Comparison of ENCODE assay signal across 18 mouse cellular contexts in the genomic region with DNA sequence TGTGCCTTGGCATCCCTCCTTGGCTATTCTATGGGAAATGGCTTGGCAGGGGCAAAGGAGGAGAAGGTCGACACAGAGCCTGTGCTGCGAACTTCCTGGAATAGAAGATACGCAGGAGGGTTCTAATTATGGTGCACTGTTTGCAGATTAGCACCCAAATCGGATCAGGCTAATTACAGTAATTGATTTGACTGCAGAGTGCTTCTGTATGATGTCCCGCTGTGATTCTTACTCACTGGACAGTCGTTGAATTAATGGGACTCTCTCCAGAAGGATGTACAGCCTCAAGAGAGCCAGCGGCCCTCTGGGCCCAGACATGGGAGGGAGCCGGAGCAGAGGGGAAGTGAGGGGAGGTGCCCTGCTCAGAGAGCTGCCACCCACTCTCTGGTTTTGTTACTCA.
DNase-seq lines count a peak whose midpoint lies in the region; ATAC-seq lines count a peak whose summit lies in the region.
"Had no signal": no experiment of that assay in that cellular context is flagged by ENCODE, and none has a peak within 500 bp of the region (broad histone marks: within the 10 kb centered on the region; RNA-seq: fewer than 3 reads in every experiment).

No protein-coding gene starts in this region.

- 59% methylated on average over 8 of the region's 8 CpGs for WGBS in embryonic facial prominence, embryonic 14.5 days
- 47% methylated on average over 8 of the region's 8 CpGs for WGBS in embryonic facial prominence, embryonic 10.5 days
- 35% methylated on average over 8 of the region's 8 CpGs for WGBS in midbrain, embryonic 13.5 days

- H3K36me3 ChIP-seq in embryonic facial prominence, embryonic 14.5 days (ENCODE audit: control insufficient read depth, insufficient read depth, low read length) = no peaks in the 10 kb centered on the region
- H3K36me3 ChIP-seq in embryonic facial prominence, embryonic 10.5 days (replicated peaks) = peaks cover 3% of the 10 kb centered on the region; the same call in 1 of the 2 replicates
- no peaks in the 10 kb centered on the region for H3K36me3 ChIP-seq in midbrain, embryonic 13.5 days
- H3K36me3 ChIP-seq: lung, embryonic 15.5 days; neural tube, embryonic 13.5 days had no signal

- no peak overlapping the region for H3K4me2 ChIP-seq in embryonic facial prominence, embryonic 14.5 days (ENCODE audit: low read depth, low read length)
- H3K4me2 ChIP-seq in midbrain, embryonic 13.5 days (replicated peaks) = no peak overlapping the region
- H3K4me2 ChIP-seq: forebrain, embryonic 13.5 days; lung, embryonic 15.5 days; neural tube, embryonic 13.5 days had no signal

- no peaks in the 10 kb centered on the region for H3K4me1 ChIP-seq in embryonic facial prominence, embryonic 14.5 days (ENCODE audit: control insufficient read depth, insufficient read depth, low read length)
- H3K4me1 ChIP-seq in embryonic facial prominence, embryonic 10.5 days = 0 out of 2 replicates have a peak, but pooled peaks cover 4% of the 10 kb centered on the region
- peaks cover 16% of the 10 kb centered on the region for H3K4me1 ChIP-seq in midbrain, embryonic 13.5 days (replicated peaks)
- H3K4me1 ChIP-seq: lung, embryonic 15.5 days had no signal

- ATAC-seq in embryonic facial prominence, embryonic 14.5 days (ENCODE audit: low read depth) = 0 out of 2 replicates have a peak, but pooled peaks have one; percentile 30
- ATAC-seq in midbrain, embryonic 13.5 days = peak; percentile 43
- no peak for ATAC-seq in megakaryocyte-erythroid progenitor cell, adult 5-6 weeks (replicated peaks; ENCODE audit: low FRiP score, low TSS enrichment, poor library complexity, severe bottlenecking)
- ATAC-seq: forebrain, embryonic 13.5 days had no signal

- H3K4me3 ChIP-seq in embryonic facial prominence, embryonic 14.5 days (ENCODE audit: low read depth, low read length) = no peak overlapping the region
- H3K4me3 ChIP-seq in embryonic facial prominence, embryonic 10.5 days = no peak overlapping the region
- H3K4me3 ChIP-seq in midbrain, embryonic 13.5 days (replicated peaks) = no peak overlapping the region
- H3K4me3 ChIP-seq: forebrain, embryonic 13.5 days; lung, embryonic 15.5 days; neural tube, embryonic 13.5 days had no signal

- no peaks in the 10 kb centered on the region for H3K27me3 ChIP-seq in embryonic facial prominence, embryonic 14.5 days (replicated peaks; ENCODE audit: control insufficient read depth, insufficient read depth, low read length)
- H3K27me3 ChIP-seq in embryonic facial prominence, embryonic 10.5 days (replicated peaks; ENCODE audit: low read depth, poor library complexity, severe bottlenecking) = peaks cover 37% of the 10 kb centered on the region
- peaks cover 62% of the 10 kb centered on the region for H3K27me3 ChIP-seq in midbrain, embryonic 13.5 days
- H3K27me3 ChIP-seq: CH12.LX; lung, embryonic 15.5 days had no signal

- H3K27ac ChIP-seq in embryonic facial prominence, embryonic 14.5 days (replicated peaks; ENCODE audit: low read depth, low read length) = no peak overlapping the region
- no peak overlapping the region for H3K27ac ChIP-seq in embryonic facial prominence, embryonic 10.5 days (replicated peaks)
- no peak overlapping the region for H3K27ac ChIP-seq in midbrain, embryonic 13.5 days
- H3K27ac ChIP-seq: forebrain, embryonic 13.5 days; liver, embryonic 14.5 days; lung, embryonic 15.5 days; neural tube, embryonic 13.5 days had no signal

- no peaks in the 10 kb centered on the region for H3K9me3 ChIP-seq in embryonic facial prominence, embryonic 14.5 days (ENCODE audit: control insufficient read depth, low read length)
- H3K9me3 ChIP-seq in embryonic facial prominence, embryonic 10.5 days = no peaks in the 10 kb centered on the region
- no peaks in the 10 kb centered on the region for H3K9me3 ChIP-seq in midbrain, embryonic 13.5 days
- H3K9me3 ChIP-seq: forebrain, embryonic 13.5 days; lung, embryonic 15.5 days; neural tube, embryonic 13.5 days had no signal

- H3K9ac ChIP-seq in embryonic facial prominence, embryonic 14.5 days (ENCODE audit: low read depth, low read length) = no peak overlapping the region
- no peak overlapping the region for H3K9ac ChIP-seq in midbrain, embryonic 13.5 days (replicated peaks)
- H3K9ac ChIP-seq: forebrain, embryonic 13.5 days; liver, embryonic 14.5 days; lung, embryonic 15.5 days; neural tube, embryonic 13.5 days had no signal

- intact Hi-C loops in left cerebral cortex, postnatal 4 days (cut with DNase I) = loop anchor here (10.0 kb wide), 1 partner anchor 209 kb away; no protein-coding TSS in a partner anchor

- DNase-seq in embryonic facial prominence, embryonic 14.5 days (ENCODE audit: low spot score) = no peak
- DNase-seq in embryonic facial prominence, embryonic 10.5 days (ENCODE audit: low spot score) = no peak
- peak; percentile 23 for DNase-seq in left cerebral cortex, postnatal 4 days
- no peak for DNase-seq in left cerebral cortex, adult 18-20 months (ENCODE audit: low spot score in 2 of 2)
- peak; percentile 53 for DNase-seq in retina, postnatal 7 days (ENCODE audit: low read depth, low spot score)
- no peak for DNase-seq in testis, postnatal 10 days (ENCODE audit: low spot score)
- DNase-seq: adrenal gland, postnatal 10 days; cerebellum, postnatal 36 days; gastrocnemius, postnatal 36 days; right cerebral cortex, postnatal 25 days; thymus, adult 2 months had no signal

Comparison
In these comparisons a context has a peak if more than half of its experiments do, and no peak if none do; other contexts are left out.
1. DNase-seq: peak in left cerebral cortex, postnatal 4 days (single experiment) and retina, postnatal 7 days (single experiment); none in embryonic facial prominence, embryonic 14.5 days (single experiment), embryonic facial prominence, embryonic 10.5 days (single experiment), left cerebral cortex, adult 18-20 months (0 of 2) and testis, postnatal 10 days (single experiment).